Mouse (Mus musculus): ENCODE results near the gene Serping1.

The Serping1 gene

DNA sequence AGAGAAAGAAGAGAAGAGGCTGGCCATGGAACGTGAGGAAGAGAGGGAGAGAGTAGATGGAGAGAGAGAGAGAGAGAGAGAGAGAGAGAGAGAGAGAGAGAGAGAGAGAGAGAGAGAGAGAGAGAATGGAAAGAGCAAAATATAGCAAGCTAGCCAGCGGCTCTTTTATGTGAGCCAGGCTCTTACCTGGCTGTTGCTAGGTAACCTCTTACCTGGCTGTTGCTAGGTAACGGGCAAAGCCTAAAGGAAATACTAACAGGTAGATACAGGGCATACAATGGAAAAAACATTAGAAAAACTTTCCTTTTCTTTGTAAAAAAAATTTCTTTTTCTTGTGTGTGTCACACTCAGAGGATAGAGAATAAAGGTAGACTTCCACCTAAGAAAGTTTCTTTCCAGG, 2.5 kb upstream of the Serping1 start:
- no peak for DNase-seq

DNA sequence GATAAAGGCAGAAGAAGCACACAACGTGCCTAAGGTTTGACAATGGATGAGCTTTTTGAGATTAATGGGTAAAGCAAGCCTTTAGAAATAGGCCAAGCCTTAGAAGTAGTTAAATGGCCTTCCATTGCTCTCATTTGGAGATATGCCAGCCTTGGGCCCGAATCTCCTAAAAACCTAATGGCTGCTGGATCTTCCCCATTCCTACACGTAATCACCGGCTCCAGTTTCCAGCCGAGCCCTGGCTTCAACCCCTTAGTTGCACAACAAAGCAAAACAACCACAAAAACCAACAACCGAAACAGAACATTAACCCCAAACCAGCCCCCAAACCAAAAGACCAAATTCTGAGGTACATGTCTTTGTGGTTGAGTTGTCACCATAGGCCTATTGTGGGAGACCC, 421 bp upstream of the Serping1 start:
- DNase-seq, result no peak

DNA sequence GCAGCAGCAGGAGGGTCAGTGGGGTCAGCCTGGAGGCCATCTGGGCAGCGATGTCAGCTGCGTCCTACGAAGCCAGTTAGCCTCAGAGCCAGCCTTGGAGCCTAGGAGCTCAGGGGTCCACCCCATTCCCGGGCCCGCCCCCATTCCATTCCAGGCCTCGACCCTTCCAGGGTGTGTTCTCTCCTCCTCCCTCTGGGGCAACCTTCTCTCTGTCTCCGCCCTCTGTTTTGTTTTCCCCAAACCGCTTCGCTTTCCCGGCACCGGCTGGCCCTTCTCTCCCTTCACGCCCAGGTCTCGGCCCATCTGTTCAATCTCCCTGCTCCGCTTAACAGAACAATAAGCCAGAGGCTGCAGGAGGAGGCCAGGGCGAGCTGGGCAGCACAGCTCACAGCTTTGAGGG, 493 bp downstream of the Serping1 start:
- DNase-seq, result peak; percentile 59

DNA sequence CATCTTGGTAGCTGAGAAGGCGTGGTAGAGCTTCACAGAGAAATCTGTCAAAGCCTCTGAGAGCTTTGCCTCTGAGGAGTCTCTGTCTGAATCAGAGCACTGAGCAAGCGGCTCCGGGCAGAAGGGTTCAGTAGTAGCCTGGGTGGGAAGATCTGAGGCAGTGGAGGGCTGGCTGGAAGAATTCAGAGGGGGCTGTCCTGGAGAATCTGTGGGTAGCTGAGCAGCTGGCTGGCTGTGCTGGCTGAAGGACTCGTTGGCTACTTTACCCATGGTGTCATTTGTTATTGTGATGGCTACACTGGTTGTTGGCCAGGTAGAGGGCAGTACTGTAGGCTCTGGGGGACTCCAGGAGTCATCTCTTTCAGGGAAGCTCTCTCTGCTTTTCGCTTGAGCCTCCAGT, 2.0 kb downstream of the Serping1 start:
- DNase-seq, result no peak

DNA sequence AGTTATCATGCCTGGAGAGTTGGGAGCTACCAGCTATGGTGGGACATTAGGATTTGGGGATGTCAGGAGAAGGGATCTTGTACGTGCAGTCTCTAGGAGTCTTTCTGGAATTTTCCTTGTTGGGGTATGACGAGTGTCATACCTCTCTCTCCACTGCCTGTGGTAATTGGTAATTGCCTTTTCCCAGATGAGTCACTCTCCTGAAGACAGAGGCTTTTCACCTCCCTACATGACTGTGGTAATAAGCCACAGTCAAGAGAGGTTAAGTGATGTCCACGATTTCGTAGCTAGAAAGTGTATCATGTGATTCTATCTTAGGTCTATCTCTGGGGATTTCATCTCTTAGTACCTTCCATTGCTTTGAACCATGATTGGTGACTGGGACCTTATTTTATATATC, 2.8 kb downstream of the Serping1 start:
- DNase-seq, result no peak

DNA sequence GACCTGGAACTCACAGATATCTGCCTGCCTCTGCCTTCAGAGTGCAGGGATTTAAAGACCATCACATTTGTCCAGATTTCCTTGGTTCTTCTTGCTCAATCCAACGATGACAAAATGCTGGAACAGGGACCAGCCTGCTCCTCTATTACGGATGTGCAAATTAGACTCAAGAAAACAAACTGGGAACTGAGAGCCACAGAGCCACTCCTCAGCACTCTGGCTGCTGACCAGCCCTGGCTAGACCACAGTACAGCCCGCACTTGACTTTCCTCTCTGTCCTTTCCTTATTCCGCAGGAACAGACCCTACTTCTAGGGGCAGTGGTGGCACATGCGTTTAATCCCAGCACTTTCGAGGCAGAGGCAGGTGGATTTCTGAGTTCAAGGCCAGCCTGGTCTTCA, 4.7 kb downstream of the Serping1 start:
- no peak for DNase-seq

DNA sequence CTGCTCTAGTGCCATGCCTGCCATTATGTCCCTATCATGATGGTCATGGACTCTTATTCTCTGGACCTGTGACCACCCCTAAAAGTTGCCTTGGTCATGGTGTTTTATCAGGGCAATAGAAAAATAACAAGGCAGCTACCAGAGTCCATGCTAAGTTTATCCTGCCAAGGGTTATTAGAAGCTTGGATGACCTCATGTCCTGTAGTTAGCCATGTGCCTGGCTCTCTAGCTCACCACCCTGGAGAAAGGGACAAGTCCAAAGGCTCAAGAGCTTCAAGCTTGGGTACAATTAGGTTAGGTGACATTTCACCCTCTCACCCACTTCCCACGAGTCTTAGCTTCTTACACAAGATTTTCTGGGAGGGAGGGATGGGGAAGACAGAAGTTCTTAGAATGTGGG, 12.4 kb downstream of the Serping1 start:
- no peak for DNase-seq

DNA sequence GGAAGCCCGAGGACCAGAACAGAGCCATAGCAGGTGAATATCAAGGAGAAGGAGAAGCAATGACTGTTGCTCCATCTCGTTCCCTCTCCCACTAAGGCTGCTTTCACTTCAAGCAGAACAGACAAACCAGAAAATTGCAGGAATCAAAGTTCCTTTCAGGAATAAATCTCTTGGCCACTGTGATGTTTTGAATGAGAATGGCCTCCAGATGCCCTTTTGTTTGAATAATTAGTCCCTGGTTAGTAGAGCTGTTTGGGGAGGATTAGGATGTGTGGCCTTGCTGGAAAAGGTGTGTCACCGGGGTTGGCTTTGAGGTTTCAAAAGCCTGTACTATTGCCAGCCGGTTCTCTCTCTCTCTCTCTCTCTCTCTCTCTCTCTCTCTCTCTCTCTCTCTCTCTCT, 12.9 kb downstream of the Serping1 start:
- DNase-seq, result no peak

DNA sequence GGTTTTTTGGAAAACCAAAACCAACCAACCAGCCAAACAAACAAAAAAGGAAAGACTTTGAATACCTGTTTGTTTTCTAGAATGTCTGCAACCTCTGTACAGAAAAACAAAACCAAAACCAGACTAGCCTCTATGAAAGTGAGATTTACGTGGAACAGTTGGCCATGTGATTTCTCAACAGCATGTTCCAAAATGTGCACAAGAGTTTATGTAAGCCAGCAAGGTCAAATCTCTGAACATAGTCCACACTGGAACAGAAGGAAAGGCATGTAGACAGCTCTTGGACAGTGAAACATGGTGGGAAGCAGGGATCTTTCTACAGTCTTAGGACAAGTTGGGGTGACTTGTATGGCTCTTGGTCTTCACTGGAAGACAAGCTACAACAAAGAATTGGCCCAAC, 13.4 kb downstream of the Serping1 start:
- DNase-seq, result no peak

DNA sequence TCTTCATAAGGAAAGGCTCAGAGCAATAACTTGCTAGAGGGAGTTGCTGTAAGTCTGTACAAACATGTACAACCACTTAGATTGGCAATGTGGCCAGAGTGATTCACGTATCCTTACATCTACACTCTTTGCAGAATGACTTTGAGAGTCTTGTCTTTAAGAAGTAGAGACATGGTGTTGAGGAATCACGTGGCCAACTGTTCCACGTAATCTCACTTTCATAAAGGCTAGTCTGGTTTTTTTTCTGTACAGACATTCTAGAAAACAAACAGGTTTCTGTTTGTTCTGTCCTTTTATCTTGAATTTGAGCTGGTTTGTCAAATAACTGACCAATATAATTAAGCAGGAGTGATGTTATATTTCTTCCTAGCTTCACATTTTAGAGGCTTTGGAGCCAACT, 13.9 kb downstream of the Serping1 start:
- no peak for DNase-seq

DNA sequence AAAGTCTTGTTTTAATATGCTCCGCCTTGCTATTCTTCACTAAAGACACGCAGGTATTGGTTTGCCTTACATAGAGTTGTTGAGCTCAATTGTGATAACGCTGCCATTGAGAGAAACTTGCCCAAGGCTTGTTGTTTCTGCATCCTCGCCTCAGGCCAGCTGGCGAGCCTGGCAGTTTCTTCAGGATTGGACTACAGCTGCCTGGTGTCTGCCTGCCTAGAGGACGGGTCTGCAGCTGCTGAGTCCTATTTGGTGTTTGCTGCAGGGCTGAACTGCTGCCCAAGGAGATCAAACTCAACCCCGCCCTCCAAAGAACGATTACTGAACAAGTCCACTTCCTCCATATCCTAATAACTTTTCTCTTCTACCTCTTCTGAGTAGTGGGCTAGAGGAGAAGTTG, 14.5 kb downstream of the Serping1 start:
- DNase-seq, result no peak

DNA sequence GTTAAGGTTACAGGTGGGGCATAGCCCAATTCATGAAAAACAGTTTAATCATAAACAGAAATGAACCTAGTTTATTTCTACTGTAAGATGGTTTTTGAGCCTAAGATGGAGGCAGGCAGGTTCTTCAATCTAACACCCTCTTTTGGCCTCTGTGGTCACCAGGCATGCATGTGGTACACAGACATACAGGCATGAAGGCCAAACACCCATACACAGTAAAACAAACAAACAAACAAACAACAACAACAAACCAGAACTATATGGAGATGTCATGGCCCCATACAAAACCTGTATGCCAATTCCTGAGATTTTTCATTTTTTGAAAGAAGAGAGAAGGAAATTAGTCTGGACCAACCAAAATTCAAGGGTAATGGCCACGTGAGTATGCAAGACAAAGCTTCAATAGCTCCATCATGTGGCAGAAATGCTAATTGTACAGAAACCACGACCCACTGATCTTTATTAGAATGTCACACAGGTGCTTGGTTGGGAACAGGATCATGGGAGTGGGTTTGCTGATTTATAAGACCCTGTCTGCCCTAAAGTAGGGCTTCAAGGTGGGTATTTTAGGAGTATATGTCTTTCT, 16.6 kb downstream of the Serping1 start:
- peak; percentile 21 for DNase-seq

DNA sequence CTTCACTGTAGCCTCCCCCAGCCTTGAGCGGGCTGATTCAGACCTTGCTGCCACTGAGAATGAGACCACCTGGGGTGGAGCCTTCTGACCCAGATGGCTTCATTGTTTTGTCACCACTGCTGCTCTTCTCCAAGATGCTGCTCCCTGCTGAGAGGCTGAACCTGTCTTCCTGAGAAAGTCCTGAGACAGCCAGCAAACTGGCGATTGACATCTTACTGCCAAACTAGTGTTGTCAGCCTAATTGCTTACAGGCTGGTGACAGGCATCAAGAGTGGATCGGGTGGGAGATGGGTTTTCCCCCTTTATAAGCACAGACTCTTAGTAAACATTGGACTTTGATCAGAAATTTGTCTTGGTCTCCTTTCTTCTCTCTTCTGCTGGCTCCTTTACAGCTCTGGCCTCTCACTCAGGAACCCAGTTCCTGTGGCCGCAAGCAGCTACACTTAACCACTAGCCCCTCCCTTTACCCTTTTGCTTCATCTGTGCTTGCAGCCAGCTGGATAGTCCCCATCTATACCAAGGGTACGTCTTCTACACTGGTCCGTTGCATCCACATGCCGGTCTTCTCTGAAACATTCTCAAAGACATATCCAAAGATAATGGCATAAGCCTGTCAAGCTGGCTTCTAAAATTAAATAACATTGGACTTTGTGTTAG, 18.1 kb downstream of the Serping1 start:
- no peak for DNase-seq

DNA sequence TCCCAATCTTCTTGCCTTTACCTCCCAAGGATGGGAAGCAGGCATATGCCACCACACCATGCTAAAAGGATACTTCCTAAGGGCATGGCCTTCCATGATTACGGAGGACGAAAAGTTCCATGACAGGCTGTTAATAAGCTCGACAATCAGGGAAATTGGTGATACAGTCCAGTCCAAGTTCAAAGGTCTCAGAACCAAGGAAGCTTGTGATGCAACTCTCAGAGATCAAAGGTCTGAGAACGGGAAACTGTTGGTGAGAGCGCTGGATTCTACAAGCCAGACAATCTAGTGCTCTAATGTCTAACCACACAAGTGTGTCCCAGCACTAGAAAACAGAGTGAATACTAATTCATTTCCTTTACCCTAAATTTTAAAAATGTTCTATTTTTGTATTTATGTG, 19.0 kb downstream of the Serping1 start:
- DNase-seq, result no peak

DNA sequence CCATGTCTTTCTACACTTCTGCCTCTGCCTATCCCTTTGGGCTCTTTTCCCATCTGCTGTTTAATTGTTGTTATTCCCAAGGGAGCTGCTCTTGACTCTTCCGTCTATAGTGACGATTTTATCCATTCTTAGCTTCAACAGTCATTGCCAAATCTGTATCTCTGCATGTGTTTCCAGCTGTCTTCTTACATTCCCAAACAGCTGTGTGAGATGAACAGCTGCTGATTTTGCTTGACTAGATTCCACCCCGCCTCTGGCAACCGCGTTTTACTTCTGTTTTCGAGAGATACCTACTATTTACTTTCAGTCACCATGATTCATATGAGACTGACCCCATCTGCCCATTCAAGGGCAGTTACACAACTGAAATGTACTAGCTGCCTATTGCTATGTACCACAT, 25.1 kb downstream of the Serping1 start:
- DNase-seq, result no peak

DNA sequence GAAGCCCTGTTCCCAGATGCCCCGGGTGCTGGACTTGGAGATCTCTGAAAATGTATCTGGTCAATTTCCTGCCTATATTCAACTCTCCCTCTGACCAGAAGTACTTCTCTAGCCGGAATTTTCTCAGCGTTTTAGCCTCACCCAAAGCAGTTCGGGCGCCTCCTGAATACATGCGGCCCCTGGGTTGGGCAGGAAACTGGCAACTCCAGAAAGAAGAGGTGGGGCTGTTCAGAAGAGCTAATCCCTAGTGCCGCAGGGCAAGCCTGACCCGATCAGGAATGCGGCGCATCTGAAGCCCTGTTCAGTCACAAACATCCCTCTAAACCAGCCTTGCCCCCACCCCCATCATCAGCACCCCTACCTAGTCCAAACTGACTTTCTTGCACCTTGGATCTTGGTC, 31.1 kb downstream of the Serping1 start:
- DNase-seq, result peak; percentile 57

DNA sequence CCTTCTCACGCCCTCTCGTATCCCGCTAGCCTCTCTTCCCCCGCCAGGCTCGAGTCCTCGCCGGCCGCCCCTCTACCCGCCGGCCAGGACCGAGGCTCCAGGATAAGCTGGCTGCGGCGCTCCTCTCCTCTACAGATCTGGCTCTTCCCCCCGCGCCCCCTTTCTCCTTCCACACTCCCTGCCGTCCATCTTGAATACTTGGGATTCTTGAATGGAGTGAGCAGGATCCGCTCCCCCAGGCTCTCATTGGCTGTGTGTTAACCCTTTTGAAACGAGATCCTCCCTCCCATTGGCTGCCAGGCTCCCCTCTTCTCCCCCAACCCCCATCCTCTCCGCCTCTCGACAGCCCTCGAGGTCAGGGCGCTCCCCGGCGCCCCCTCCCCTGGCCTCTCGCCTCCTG, 31.7 kb downstream of the Serping1 start, which contains the start of gene Gm19426:
TSS of gene Gm19426 (minus strand) at position 95 of the 400 bp plus-strand sequence.
- peak; percentile 88 for DNase-seq

DNA sequence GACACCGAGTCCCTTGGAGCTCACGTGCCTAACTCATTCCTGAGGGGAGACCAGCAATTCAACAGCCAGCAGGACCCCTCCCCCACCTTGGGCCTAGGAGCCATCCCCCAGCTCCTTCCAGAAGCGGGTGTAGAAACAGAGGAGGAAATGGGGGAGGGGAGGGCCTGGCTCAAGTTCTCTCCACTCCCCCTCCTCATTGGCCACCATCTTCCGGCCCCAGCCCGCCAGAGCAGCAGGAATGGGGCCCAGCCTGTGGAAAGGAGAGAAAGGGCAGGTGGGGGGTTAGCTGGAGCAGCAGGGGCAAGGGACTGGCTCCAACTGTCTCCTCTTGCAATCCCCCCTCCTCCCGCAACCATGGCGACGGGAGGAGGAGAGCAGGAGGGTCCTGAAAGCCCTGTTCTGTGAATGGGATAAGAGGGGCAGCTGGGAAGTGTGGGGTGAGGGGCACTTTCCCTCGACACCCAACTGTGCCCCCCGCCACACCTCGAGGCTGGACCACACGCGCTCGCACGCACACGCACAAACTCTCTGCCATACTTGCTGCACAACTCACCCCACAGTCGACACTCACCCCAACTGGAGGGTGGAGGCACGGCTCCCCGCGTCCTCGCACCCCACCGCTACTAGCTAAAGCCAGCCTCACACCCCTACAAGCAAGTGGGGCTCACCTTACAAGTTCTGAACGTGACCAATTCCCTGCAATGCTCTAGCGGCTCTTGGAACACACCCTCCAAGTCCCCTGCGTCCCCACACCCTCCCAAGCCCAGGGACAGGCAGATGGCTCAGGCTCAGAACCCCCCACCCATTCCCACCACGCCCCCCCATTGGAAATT, 32.6 kb downstream of the Serping1 start:
- DNase-seq, result peak; percentile 78

DNA sequence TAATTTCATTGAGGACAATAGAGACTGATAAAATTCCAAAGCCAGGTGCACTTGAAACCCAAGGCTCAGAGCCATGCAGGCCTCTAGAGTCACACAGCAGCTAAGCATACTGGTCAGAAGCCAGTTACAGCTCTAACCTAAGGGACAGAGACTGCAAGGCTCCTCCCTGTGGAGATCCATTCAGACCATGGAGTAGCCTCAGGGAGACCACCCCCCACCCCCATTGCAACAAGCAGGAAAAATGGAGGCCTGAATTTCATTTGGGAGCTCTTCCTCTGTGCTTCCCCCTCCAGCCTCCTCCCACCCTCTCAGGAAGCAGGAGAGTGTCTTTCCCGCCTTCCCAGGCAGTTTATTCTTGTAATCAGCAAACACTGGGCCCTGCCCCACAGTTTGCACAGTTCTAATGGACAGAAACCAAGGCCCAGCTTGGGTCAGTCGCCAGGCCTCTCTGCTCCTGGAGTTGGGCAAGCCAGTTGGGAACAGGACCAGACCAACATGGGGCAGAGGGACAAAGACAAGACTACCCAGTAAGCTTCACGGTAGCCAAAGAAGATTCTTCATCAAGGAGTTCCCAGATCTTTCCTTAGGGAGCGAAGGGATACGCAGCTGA, 33.3 kb downstream of the Serping1 start:
- peak; percentile 39 for DNase-seq

DNA sequence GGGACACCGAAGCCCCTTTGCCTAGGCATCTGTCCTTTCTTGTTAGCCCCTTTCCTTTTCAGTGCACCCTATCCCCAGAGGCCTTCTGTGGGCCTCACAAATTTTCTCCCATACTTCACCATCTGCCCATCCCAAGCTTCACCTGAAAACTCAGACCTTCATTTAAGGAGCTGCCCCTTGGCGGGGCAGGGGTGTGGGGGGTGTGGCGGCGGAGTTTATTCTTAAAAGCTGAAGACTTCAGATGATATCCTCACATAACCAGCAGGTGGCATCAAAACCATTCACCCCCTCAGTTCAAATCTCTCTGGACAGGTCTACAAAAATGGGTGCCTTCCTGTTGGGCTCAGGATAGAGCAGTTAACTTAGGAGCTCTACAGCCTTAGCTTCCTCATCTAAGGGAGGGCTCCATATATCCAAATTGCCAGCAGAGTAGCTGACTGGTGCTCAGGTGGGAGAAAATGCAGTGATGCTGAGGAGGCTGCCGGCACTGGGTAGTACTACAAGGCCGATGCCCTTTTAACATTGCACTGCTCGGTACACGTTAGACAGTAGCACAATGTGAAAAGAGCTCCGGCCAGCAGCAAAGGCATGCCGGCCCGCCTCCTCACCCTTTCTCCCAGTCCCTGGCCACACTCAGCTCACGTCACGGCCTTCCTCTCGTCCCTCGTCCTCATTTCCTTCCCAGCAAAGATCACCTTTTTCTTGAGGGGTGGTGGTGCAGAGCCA, 34.5 kb downstream of the Serping1 start:
- DNase-seq, result peak; percentile 49

DNA sequence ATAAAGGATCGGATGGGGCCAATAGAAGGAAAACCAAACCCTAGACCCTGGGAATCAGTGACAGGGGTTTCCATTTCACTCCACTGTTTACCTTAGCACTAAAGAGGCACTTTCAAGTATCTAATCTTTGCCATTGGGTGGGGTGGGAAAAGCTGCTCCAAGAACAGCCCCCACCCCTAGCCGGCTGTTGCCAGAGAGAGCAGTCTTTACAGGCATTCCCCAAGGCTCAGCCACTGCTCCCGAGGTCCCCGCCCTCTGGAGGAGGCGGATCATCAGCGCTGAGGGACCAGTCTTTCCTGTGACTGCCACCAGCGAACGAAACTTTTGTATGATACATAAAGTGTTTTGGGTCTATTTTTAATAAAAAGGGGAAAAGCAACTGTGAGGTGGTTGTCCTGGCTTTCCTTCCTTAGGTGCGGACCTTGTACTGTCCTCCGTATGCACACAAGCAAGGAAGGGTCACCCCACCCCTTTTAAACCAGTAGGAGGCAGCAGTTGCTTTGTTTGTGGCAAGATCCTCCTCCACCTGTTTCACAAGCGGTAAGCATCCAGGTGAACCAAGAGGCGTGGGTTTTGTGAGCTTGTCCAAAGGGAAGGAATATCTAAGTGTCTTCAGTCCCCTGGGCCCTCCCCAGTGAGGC, 36.9 kb downstream of the Serping1 start:
- peak; percentile 76 for DNase-seq

DNA sequence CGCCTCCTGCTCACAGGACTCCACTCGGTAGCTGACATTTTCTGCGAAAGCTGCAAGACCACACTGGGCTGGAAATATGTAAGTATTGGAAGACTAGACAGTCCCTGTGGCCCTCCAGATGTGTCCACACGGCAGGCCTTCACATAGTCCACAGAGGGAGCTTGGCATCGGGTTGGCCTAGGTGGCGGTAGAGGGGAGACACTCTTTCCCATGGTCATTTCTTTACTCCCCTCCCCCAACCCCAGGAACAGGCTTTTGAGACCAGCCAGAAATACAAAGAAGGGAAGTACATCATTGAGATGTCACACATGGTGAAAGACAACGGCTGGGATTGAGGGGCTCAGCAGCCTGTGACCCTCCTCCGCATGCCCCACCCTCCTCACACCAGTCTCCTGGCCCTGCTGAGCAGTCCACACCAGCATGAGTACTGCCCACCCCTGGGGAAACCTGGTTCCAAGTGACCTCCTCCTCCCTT, 37.8 kb downstream of the Serping1 start:
- peak; percentile 52 for DNase-seq

Measured in liver (tissue).